Mouse (Mus musculus) limb, embryonic 15.5 days (tissue): Measurements from ENCODE around the gene St8sia2. TPM values are rescaled to one million over a fixed set of nuclear protein-coding genes. Genes with fewer than 3 reads are reported as not detected.
"Not testable (repeated sequence)": the region's sequence is repeated elsewhere in the genome, so short reads cannot be mapped to it uniquely, and the experiment has no call there.

Experiments used
- ATAC-seq: fragments of 200-750 bp; cut with Nextera tagmentation; 2 replicates; pipeline ENCODE4 v1.8.0; 2017; ENCODE audit warnings: low read depth, moderate TSS enrichment; ENCODE audit not compliant: insufficient number of reproducible peaks, low FRiP score, low TSS enrichment
- H3K27ac ChIP-seq: fragments of 300-500 bp; sonication (generic); 2 replicates; pipeline ENCODE4 v1.5.1; 2015; ENCODE audit warnings: moderate library complexity, mild to moderate bottlenecking, inconsistent platforms
- H3K27me3 ChIP-seq: fragments of 300-500 bp; sonication (generic); 2 replicates; pipeline ENCODE4 v1.6.1; 2015; ENCODE audit warnings: inconsistent platforms
- H3K36me3 ChIP-seq: fragments of 300-500 bp; sonication (generic); 2 replicates; pipeline ENCODE4 v1.6.1; 2015; ENCODE audit warnings: inconsistent platforms
- H3K4me1 ChIP-seq: fragments of 300-500 bp; sonication (generic); 2 replicates; pipeline ENCODE4 v1.6.1; 2015; ENCODE audit warnings: inconsistent platforms
- H3K4me2 ChIP-seq: fragments of 300-500 bp; sonication (generic); 2 replicates; pipeline ENCODE4 v1.6.1; 2015; ENCODE audit warnings: mild to moderate bottlenecking, inconsistent platforms
- H3K4me3 ChIP-seq: fragments of 300-500 bp; sonication (generic); 2 replicates; pipeline ENCODE4 v1.5.1; 2015; ENCODE audit warnings: mild to moderate bottlenecking, inconsistent platforms
- H3K9ac ChIP-seq: fragments of 300-500 bp; sonication (generic); 2 replicates; pipeline ENCODE4 v1.6.1; 2015; ENCODE audit warnings: inconsistent platforms
- H3K9me3 ChIP-seq: fragments of 300-500 bp; sonication (generic); 2 replicates; pipeline ENCODE4 v1.6.1; 2016; ENCODE audit warnings: inconsistent platforms
- WGBS: fragments of 180-500 bp; shearing (Covaris S2); methylation state at CpG from one replicate; pipeline ENCODE4 v1.1.7; 2015; 5-methylcytosine and 5-hydroxymethylcytosine counted together
- polyA plus RNA-seq: library from polyadenylated mRNA; unstranded; fragments of >200 nt; fragmentation: Nextera tagmentation; extraction: Ambion mirVana; gene quantifications from 2 replicates; pipeline ENCODE4 v1.2.1, GENCODE M21; 2015

Gene St8sia2
- polyA plus RNA-seq, 1 experiment from 2014 or later, result 11.5 TPM

- peaks cover 15% of the 10 kb centered on the region for H3K27me3 ChIP-seq
- peaks cover 20% of the 10 kb centered on the region for H3K4me1 ChIP-seq
- H3K36me3 ChIP-seq, result no peaks in the 10 kb centered on the region
- H3K27ac ChIP-seq, result no peak overlapping the region
- H3K4me3 ChIP-seq, result no peak overlapping the region
- no peak overlapping the region for H3K9ac ChIP-seq
- ATAC-seq, result no peak
- no peaks in the 10 kb centered on the region for H3K9me3 ChIP-seq
- H3K4me2 ChIP-seq, result no peak overlapping the region
- WGBS, result 87% methylated on average over 2 of the region's 2 CpGs
Observed at GRCm38 (mm10) chr7:74016613-74017012, 3.1 kb upstream of the St8sia2 start.

GRCm38 (mm10) chr7:74012858-74013600 lies 461 bp downstream of the St8sia2 start:
- H3K27ac ChIP-seq, result peak overlapping the region; percentile 77
- H3K9me3 ChIP-seq, result no peaks in the 10 kb centered on the region
- H3K4me1 ChIP-seq, result peaks cover 21% of the 10 kb centered on the region
- under 1% methylated on average over 58 of the region's 70 CpGs for WGBS
- H3K27me3 ChIP-seq, result peaks cover 19% of the 10 kb centered on the region
- H3K36me3 ChIP-seq, result no peaks in the 10 kb centered on the region
- 0 out of 2 replicates have a peak, but pooled peaks have one; percentile 20 for ATAC-seq
- peak overlapping the region; percentile 71 for H3K9ac ChIP-seq
- peak overlapping the region; percentile 97 for H3K4me2 ChIP-seq
- H3K4me3 ChIP-seq, result peak overlapping the region; percentile 77

- no peaks in the 10 kb centered on the region for H3K36me3 ChIP-seq
- no peak overlapping the region for H3K27ac ChIP-seq
- H3K4me1 ChIP-seq, result peaks cover 21% of the 10 kb centered on the region
- H3K4me2 ChIP-seq, result peak overlapping the region; percentile 97
- no peak for ATAC-seq
- H3K9me3 ChIP-seq, result no peaks in the 10 kb centered on the region
- H3K9ac ChIP-seq, result peak overlapping the region; percentile 71
- peak overlapping the region; percentile 77 for H3K4me3 ChIP-seq
- 4% methylated on average over 43 of the region's 43 CpGs for WGBS
- peaks cover 19% of the 10 kb centered on the region for H3K27me3 ChIP-seq
Observed at GRCm38 (mm10) chr7:74011976-74012857, 1.3 kb downstream of the St8sia2 start.

- H3K9me3 ChIP-seq, result no peaks in the 10 kb centered on the region
- peaks cover 31% of the 10 kb centered on the region for H3K4me1 ChIP-seq
- no peak overlapping the region for H3K27ac ChIP-seq
- no peak for ATAC-seq
- peaks cover 14% of the 10 kb centered on the region for H3K27me3 ChIP-seq
- WGBS, result 56% methylated on average over 7 of the region's 7 CpGs
- H3K4me2 ChIP-seq, result no peak overlapping the region
- no peaks in the 10 kb centered on the region for H3K36me3 ChIP-seq
- no peak overlapping the region for H3K4me3 ChIP-seq
- H3K9ac ChIP-seq, result no peak overlapping the region
Observed at GRCm38 (mm10) chr7:74008946-74009542, 4.4 kb downstream of the St8sia2 start.

GRCm38 (mm10) chr7:74006775-74007371 lies 6.6 kb downstream of the St8sia2 start:
- no peak overlapping the region for H3K4me2 ChIP-seq
- ATAC-seq, result peak; percentile 72
- H3K9ac ChIP-seq, result no peak overlapping the region
- H3K9me3 ChIP-seq, result no peaks in the 10 kb centered on the region
- no peak overlapping the region for H3K27ac ChIP-seq
- 18% methylated on average over 9 of the region's 9 CpGs for WGBS
- H3K4me1 ChIP-seq, result peaks cover 22% of the 10 kb centered on the region
- peaks cover 7% of the 10 kb centered on the region; the same call in 1 of the 2 replicates for H3K27me3 ChIP-seq
- H3K4me3 ChIP-seq, result no peak overlapping the region
- H3K36me3 ChIP-seq, result no peaks in the 10 kb centered on the region

- Histone ChIP-seq H3K36me3 (no peaks in the 10 kb centered on the region), H3K4me1 (peaks cover 19% of the 10 kb centered on the region), H3K4me2 (no peak overlapping the region), H3K9me3 (no peaks in the 10 kb centered on the region), H3K27me3 (peaks cover 4% of the 10 kb centered on the region; the same call in 1 of the 2 replicates), H3K4me3 (no peak overlapping the region), H3K27ac (no peak overlapping the region), H3K9ac (no peak overlapping the region)
- no peak for ATAC-seq
- WGBS, result 0% methylated on average over 1 of the region's 1 CpGs
Observed at GRCm38 (mm10) chr7:74006364-74006763, 7.1 kb downstream of the St8sia2 start.

GRCm38 (mm10) chr7:74000743-74001510 lies 12.6 kb downstream of the St8sia2 start:
- no peaks in the 10 kb centered on the region for H3K27me3 ChIP-seq
- H3K4me1 ChIP-seq, result peaks cover 10% of the 10 kb centered on the region; the same call in 1 of the 2 replicates
- H3K4me3 ChIP-seq, result no peak overlapping the region
- no peak overlapping the region for H3K4me2 ChIP-seq
- 75% methylated on average over 12 of the region's 12 CpGs for WGBS
- no peaks in the 10 kb centered on the region for H3K36me3 ChIP-seq
- no peak for ATAC-seq
- H3K9ac ChIP-seq, result no peak overlapping the region
- H3K27ac ChIP-seq, result no peak overlapping the region
- H3K9me3 ChIP-seq, result no peaks in the 10 kb centered on the region

GRCm38 (mm10) chr7:73989366-73989765 lies 24.1 kb downstream of the St8sia2 start:
- no peak overlapping the region for H3K4me3 ChIP-seq
- H3K9me3 ChIP-seq, result no peaks in the 10 kb centered on the region
- no peak overlapping the region for H3K4me2 ChIP-seq
- ATAC-seq, result no peak
- no peaks in the 10 kb centered on the region for H3K4me1 ChIP-seq
- H3K9ac ChIP-seq, result no peak overlapping the region
- H3K27ac ChIP-seq, result no peak overlapping the region
- no peaks in the 10 kb centered on the region for H3K27me3 ChIP-seq
- 92% methylated on average over 2 of the region's 2 CpGs for WGBS
- H3K36me3 ChIP-seq, result no peaks in the 10 kb centered on the region

- not testable (repeated sequence) for H3K9me3 ChIP-seq, H3K4me3 ChIP-seq, ATAC-seq, H3K27me3 ChIP-seq, H3K9ac ChIP-seq, H3K4me2 ChIP-seq, H3K4me1 ChIP-seq, H3K27ac ChIP-seq, H3K36me3 ChIP-seq
- whole genome bisulfite sequencing, result 46% methylated on average over 5 of the region's 5 CpGs
Observed at GRCm38 (mm10) chr7:73972157-73972556, 41.3 kb downstream of the St8sia2 start.

- no peaks in the 10 kb centered on the region for H3K9me3 ChIP-seq
- no peaks in the 10 kb centered on the region for H3K27me3 ChIP-seq
- H3K27ac ChIP-seq, result no peak overlapping the region
- no peak overlapping the region for H3K4me2 ChIP-seq
- 78% methylated on average over 3 of the region's 3 CpGs for WGBS
- H3K4me1 ChIP-seq, result no peaks in the 10 kb centered on the region
- no peak for ATAC-seq
- no peak overlapping the region for H3K9ac ChIP-seq
- no peak overlapping the region for H3K4me3 ChIP-seq
- peaks cover 30% of the 10 kb centered on the region for H3K36me3 ChIP-seq
Observed at GRCm38 (mm10) chr7:73965164-73965563, 48.3 kb downstream of the St8sia2 start.

GRCm38 (mm10) chr7:73962431-73962830 lies 51.1 kb downstream of the St8sia2 start:
- peaks cover 37% of the 10 kb centered on the region for H3K36me3 ChIP-seq
- H3K4me1 ChIP-seq, result no peaks in the 10 kb centered on the region
- no peak overlapping the region for H3K4me3 ChIP-seq
- no peak overlapping the region for H3K9ac ChIP-seq
- ATAC-seq, result no peak
- H3K27ac ChIP-seq, result no peak overlapping the region
- H3K27me3 ChIP-seq, result no peaks in the 10 kb centered on the region
- no peaks in the 10 kb centered on the region for H3K9me3 ChIP-seq
- WGBS, result 69% methylated on average over 5 of the region's 5 CpGs
- no peak overlapping the region for H3K4me2 ChIP-seq
